Mouse (Mus musculus) small intestine, adult 2 months (tissue): ENCODE data around the gene Stxbp6. TPM values are rescaled to one million over a fixed set of nuclear protein-coding genes. Genes with fewer than 3 reads are reported as not detected.
"Not testable (repeated sequence)": the region's sequence is repeated elsewhere in the genome, so short reads cannot be mapped to it uniquely, and the experiment has no call there.

Experiments used
- H3K27ac ChIP-seq: fragments of 200-500 bp; 2 replicates; pipeline ENCODE4 v1.5.1; 2012; ENCODE audit warnings: low read depth, low read length, control low read depth, inconsistent platforms; ENCODE audit not compliant: insufficient read depth
- H3K27me3 ChIP-seq: fragments of 200-500 bp; 2 replicates; pipeline ENCODE4 v1.6.1; 2012; ENCODE audit warnings: mild to moderate bottlenecking, moderate library complexity, low read length, inconsistent platforms; ENCODE audit not compliant: control insufficient read depth, insufficient read depth
- H3K36me3 ChIP-seq: fragments of 200-500 bp; 2 replicates; pipeline ENCODE4 v1.6.1; 2012; ENCODE audit warnings: mild to moderate bottlenecking, low read length, control low read depth, inconsistent platforms; ENCODE audit not compliant: control insufficient read depth, insufficient read depth
- H3K4me1 ChIP-seq: fragments of 200-500 bp; 2 replicates; pipeline ENCODE4 v1.6.1; 2012; ENCODE audit warnings: low read length, inconsistent platforms, mixed read lengths; ENCODE audit not compliant: control insufficient read depth, insufficient read depth, insufficient read length
- H3K4me3 ChIP-seq: fragments of 200-500 bp; 2 replicates; pipeline ENCODE4 v1.5.1; 2012; ENCODE audit warnings: low read depth, mild to moderate bottlenecking, control low read depth, inconsistent platforms, low read length, moderate library complexity
- CTCF ChIP-seq: fragments of 200-500 bp; IDR thresholded peaks from 2 replicates; pipeline ENCODE4 v1.5.1; 2012; ENCODE audit warnings: low read depth, mild to moderate bottlenecking, control low read depth, inconsistent platforms, low read length, moderate library complexity, mixed read lengths; ENCODE audit not compliant: insufficient replicate concordance, insufficient read length; ENCODE audit errors: extremely low read depth
- POLR2A ChIP-seq: fragments of 200-500 bp; IDR thresholded peaks from 2 replicates; pipeline ENCODE4 v1.6.1; 2012; ENCODE audit warnings: low read depth, mild to moderate bottlenecking, control low read depth, inconsistent platforms, low read length, moderate library complexity
- WGBS: fragments of 180-500 bp; shearing (Covaris S2); methylation state at CpG from one replicate; pipeline ENCODE4 v1.1.7; 2018; 5-methylcytosine and 5-hydroxymethylcytosine counted together
- polyA plus RNA-seq: library from polyadenylated mRNA; depleted of rRNA; stranded (reverse); fragments of >200 nt; gene quantifications from 2 replicates; pipeline ENCODE4 v1.2.3, GENCODE M21; 2012

The Stxbp6 gene
- polyA plus RNA-seq, 1 experiment, result 3.1 TPM

- Histone ChIP-seq H3K4me3 (no peak overlapping the region), H3K4me1 (peaks cover 4% of the 10 kb centered on the region; the same call in 1 of the 2 replicates), H3K36me3 (no peaks in the 10 kb centered on the region), H3K27me3 (no peaks in the 10 kb centered on the region), H3K27ac (no peak overlapping the region)
- no peak for TF ChIP-seq CTCF
- no peak for TF ChIP-seq POLR2A
- 84% methylated on average over 3 of the region's 3 CpGs for WGBS
Measured at GRCm38 (mm10) chr12:45056372-45056771, 18.1 kb downstream of the Stxbp6 start.

- H3K27me3 ChIP-seq, result no peaks in the 10 kb centered on the region
- H3K4me3 ChIP-seq, result no peak overlapping the region
- no peak overlapping the region for H3K27ac ChIP-seq
- H3K36me3 ChIP-seq, result no peaks in the 10 kb centered on the region
- 77% methylated on average over 5 of the region's 5 CpGs for WGBS
- no peaks in the 10 kb centered on the region for H3K4me1 ChIP-seq
- TF ChIP-seq POLR2A, result no peak
- TF ChIP-seq CTCF, result no peak
Measured at GRCm38 (mm10) chr12:45053319-45053718, 21.2 kb downstream of the Stxbp6 start.

- 76% methylated on average over 5 of the region's 5 CpGs for WGBS
- H3K36me3 ChIP-seq, result no peaks in the 10 kb centered on the region
- H3K27ac ChIP-seq, result no peak overlapping the region
- TF ChIP-seq POLR2A (no peak), CTCF (no peak)
- H3K4me1 ChIP-seq, result no peaks in the 10 kb centered on the region
- no peak overlapping the region for H3K4me3 ChIP-seq
- H3K27me3 ChIP-seq, result no peaks in the 10 kb centered on the region
Measured at GRCm38 (mm10) chr12:45052860-45053259, 21.6 kb downstream of the Stxbp6 start.

GRCm38 (mm10) chr12:45049894-45050293, 24.6 kb downstream of the Stxbp6 start:
- 83% methylated on average over 9 of the region's 9 CpGs for WGBS

GRCm38 (mm10) chr12:45047711-45048110, 26.8 kb downstream of the Stxbp6 start:
- H3K4me1 ChIP-seq, H3K27me3 ChIP-seq, H3K27ac ChIP-seq, H3K4me3 ChIP-seq, H3K36me3 ChIP-seq: not testable (repeated sequence)
- WGBS, result 72% methylated on average over 9 of the region's 9 CpGs

More at GRCm38 (mm10) chr12:45049894-45050293, 24.6 kb downstream of the Stxbp6 start:
- Histone ChIP-seq H3K27me3 (no peaks in the 10 kb centered on the region), H3K27ac (no peak overlapping the region), H3K4me3 (no peak overlapping the region), H3K36me3 (no peaks in the 10 kb centered on the region), H3K4me1 (no peaks in the 10 kb centered on the region)
- no peak for TF ChIP-seq CTCF
- no peak for TF ChIP-seq POLR2A

- WGBS, result 63% methylated on average over 4 of the region's 4 CpGs
- no peak overlapping the region for H3K27ac ChIP-seq
- H3K36me3 ChIP-seq, result no peaks in the 10 kb centered on the region
- H3K27me3 ChIP-seq, result no peaks in the 10 kb centered on the region
- H3K4me3 ChIP-seq, result no peak overlapping the region
- TF ChIP-seq CTCF (no peak), POLR2A (no peak)
- H3K4me1 ChIP-seq, result no peaks in the 10 kb centered on the region
Measured at GRCm38 (mm10) chr12:45047172-45047571, 27.3 kb downstream of the Stxbp6 start.

GRCm38 (mm10) chr12:45044581-45044980, 29.9 kb downstream of the Stxbp6 start:
- H3K27me3 ChIP-seq, result no peaks in the 10 kb centered on the region
- H3K27ac ChIP-seq, result no peak overlapping the region
- WGBS, result 42% methylated on average over 1 of the region's 1 CpGs
- TF ChIP-seq POLR2A, result no peak
- no peak for TF ChIP-seq CTCF
- H3K36me3 ChIP-seq, result no peaks in the 10 kb centered on the region
- H3K4me1 ChIP-seq, result no peaks in the 10 kb centered on the region
- no peak overlapping the region for H3K4me3 ChIP-seq

- TF ChIP-seq POLR2A (no peak), CTCF (no peak)
- H3K4me1 ChIP-seq, result 0 out of 2 replicates have a peak, but pooled peaks cover 2% of the 10 kb centered on the region
- no peaks in the 10 kb centered on the region for H3K36me3 ChIP-seq
- H3K27me3 ChIP-seq, result no peaks in the 10 kb centered on the region
- H3K4me3 ChIP-seq, result no peak overlapping the region
- no peak overlapping the region for H3K27ac ChIP-seq
- WGBS, result 86% methylated on average over 10 of the region's 10 CpGs
Measured at GRCm38 (mm10) chr12:45042591-45043091, 31.9 kb downstream of the Stxbp6 start.
